Mouse (Mus musculus): Measurements from ENCODE around the gene Nfe2l1.

The Nfe2l1 gene

GRCm38 (mm10) chr11:96847240-96847639 is 17.5 kb upstream of the Nfe2l1 start:
- no peak for DNase-seq (ENCODE audit: low spot score in 2 of 2)

GRCm38 (mm10) chr11:96843627-96844026 is 13.9 kb upstream of the Nfe2l1 start:
- DNase-seq (ENCODE audit: low spot score in 2 of 2), result no peak

- DNase-seq (ENCODE audit: low spot score in 2 of 2), result no peak
These were observed 10.5 kb upstream of the Nfe2l1 start for GRCm38 (mm10) chr11:96840290-96840689.

- no peak for DNase-seq (ENCODE audit: low spot score in 2 of 2)
These were observed 10.1 kb upstream of the Nfe2l1 start for GRCm38 (mm10) chr11:96839877-96840276.

- no peak for DNase-seq (ENCODE audit: low spot score in 2 of 2)
These were observed 9.7 kb upstream of the Nfe2l1 start for GRCm38 (mm10) chr11:96839428-96839827.

GRCm38 (mm10) chr11:96838341-96838740 is 8.6 kb upstream of the Nfe2l1 start:
- no peak for DNase-seq (ENCODE audit: low spot score in 2 of 2)

- no peak for DNase-seq (ENCODE audit: low spot score in 2 of 2)
These were observed 7.5 kb upstream of the Nfe2l1 start for GRCm38 (mm10) chr11:96837298-96837697.

- no peak for DNase-seq (ENCODE audit: low spot score in 2 of 2)
These were observed 4.4 kb upstream of the Nfe2l1 start for GRCm38 (mm10) chr11:96834127-96834526.

- DNase-seq (ENCODE audit: low spot score in 2 of 2), result peak in 1 of 2 experiments; percentile 46
These were observed 3.2 kb upstream of the Nfe2l1 start for GRCm38 (mm10) chr11:96832973-96833372.

- DNase-seq (ENCODE audit: low spot score in 2 of 2), result no peak
These were observed 2.8 kb upstream of the Nfe2l1 start for GRCm38 (mm10) chr11:96832541-96832940.

- DNase-seq (ENCODE audit: low spot score in 2 of 2), result no peak
These were observed 1.7 kb upstream of the Nfe2l1 start for GRCm38 (mm10) chr11:96831516-96831915.

- DNase-seq (ENCODE audit: low spot score in 2 of 2), result no peak
These were observed 910 bp upstream of the Nfe2l1 start for GRCm38 (mm10) chr11:96830539-96831216.

- DNase-seq (ENCODE audit: low spot score in 2 of 2), result peak; percentile 88 to 93
These were observed 360 bp downstream of the Nfe2l1 start for GRCm38 (mm10) chr11:96829403-96829812.

- no peak for DNase-seq (ENCODE audit: low spot score in 2 of 2)
These were observed 887 bp downstream of the Nfe2l1 start for GRCm38 (mm10) chr11:96828881-96829280.

- no peak for DNase-seq (ENCODE audit: low spot score in 2 of 2)
These were observed 1.9 kb downstream of the Nfe2l1 start for GRCm38 (mm10) chr11:96827917-96828316.

GRCm38 (mm10) chr11:96827062-96827581 is 2.6 kb downstream of the Nfe2l1 start:
- DNase-seq (ENCODE audit: low spot score in 2 of 2), result no peak

GRCm38 (mm10) chr11:96826481-96826880 is 3.3 kb downstream of the Nfe2l1 start:
- no peak for DNase-seq (ENCODE audit: low spot score in 2 of 2)

GRCm38 (mm10) chr11:96824783-96825495 is 4.8 kb downstream of the Nfe2l1 start:
- peak in 1 of 2 experiments; percentile 57 for DNase-seq (ENCODE audit: low spot score in 2 of 2)

- DNase-seq (ENCODE audit: low spot score in 2 of 2), result peak; percentile 52 to 87
These were observed 5.6 kb downstream of the Nfe2l1 start for GRCm38 (mm10) chr11:96823880-96824782.

- no peak for DNase-seq (ENCODE audit: low spot score in 2 of 2)
These were observed 6.3 kb downstream of the Nfe2l1 start for GRCm38 (mm10) chr11:96823471-96823837.

GRCm38 (mm10) chr11:96822675-96823470 is 6.9 kb downstream of the Nfe2l1 start:
- peak in 1 of 2 experiments; percentile 35 for DNase-seq (ENCODE audit: low spot score in 2 of 2)

Measured in spleen, postnatal 10 days (tissue).